Mouse (Mus musculus): ENCODE data around the gene Alyref.

The Alyref gene

GRCm38 (mm10) chr11:120545964-120546363 is 52.2 kb downstream of the Alyref start:
- no peak for DNase-seq (ENCODE audit: low read depth, low spot score)

- DNase-seq (ENCODE audit: low read depth, low spot score), result no peak
These were observed 55.8 kb downstream of the Alyref start for GRCm38 (mm10) chr11:120542376-120542775.

All from 3T3-L1 (cell line).